Mouse (Mus musculus) adrenal gland, adult 2 months (tissue): ENCODE results near the gene Vmn1r184. TPM values are rescaled to one million over a fixed set of nuclear protein-coding genes. Genes with fewer than 3 reads are reported as not detected.
"Not testable (repeated sequence)": the region's sequence is repeated elsewhere in the genome, so short reads cannot be mapped to it uniquely, and the experiment has no call there.

ENCODE experiments used
- DNase-seq: peaks from one replicate; pipeline ENCODE4 v3.0.0; 2021
- long read RNA-seq: library from polyadenylated mRNA; stranded (forward); transcript quantifications from one replicate; pipeline ENCODE4 v2.0.0, GENCODE M21; 2021
- polyA plus RNA-seq: library from polyadenylated mRNA; depleted of rRNA; stranded (reverse); fragments of >200 nt; gene quantifications from 2 replicates; pipeline ENCODE4 v1.2.3, GENCODE M21; 2012; rRNA removed
- total RNA-seq, 2 experiments: library from RNA; stranded (reverse); gene quantifications; 2 replicates each; pipeline ENCODE4 v1.2.3; 2021

Vmn1r184 gene
- not detected for total RNA-seq
- not detected in 2 replicates for polyA plus RNA-seq
- long read RNA-seq, result 0 reads

DNA sequence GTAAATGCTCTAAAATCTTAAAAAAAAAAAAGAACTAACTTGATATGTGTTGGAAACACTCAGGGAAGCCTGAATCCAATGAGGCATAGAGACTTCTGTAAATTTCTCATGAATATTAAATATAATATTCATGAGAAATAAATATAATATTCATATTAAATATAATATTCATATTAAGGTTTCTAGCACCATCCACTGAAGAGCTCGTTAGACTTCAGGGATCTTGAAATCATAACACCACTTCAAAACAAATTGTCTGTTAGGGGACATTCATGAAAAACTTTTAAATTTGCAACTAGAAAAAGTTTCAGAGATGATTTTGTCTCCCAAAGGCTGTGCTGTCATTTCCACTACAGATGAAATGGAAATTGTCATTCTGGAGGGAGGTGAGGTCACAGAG is at the start of gene Vmn1r184:
TSS of gene Vmn1r184 (plus strand) at position 301 of the 400 bp plus-strand sequence.
- DNase-seq, result not testable (repeated sequence)

DNA sequence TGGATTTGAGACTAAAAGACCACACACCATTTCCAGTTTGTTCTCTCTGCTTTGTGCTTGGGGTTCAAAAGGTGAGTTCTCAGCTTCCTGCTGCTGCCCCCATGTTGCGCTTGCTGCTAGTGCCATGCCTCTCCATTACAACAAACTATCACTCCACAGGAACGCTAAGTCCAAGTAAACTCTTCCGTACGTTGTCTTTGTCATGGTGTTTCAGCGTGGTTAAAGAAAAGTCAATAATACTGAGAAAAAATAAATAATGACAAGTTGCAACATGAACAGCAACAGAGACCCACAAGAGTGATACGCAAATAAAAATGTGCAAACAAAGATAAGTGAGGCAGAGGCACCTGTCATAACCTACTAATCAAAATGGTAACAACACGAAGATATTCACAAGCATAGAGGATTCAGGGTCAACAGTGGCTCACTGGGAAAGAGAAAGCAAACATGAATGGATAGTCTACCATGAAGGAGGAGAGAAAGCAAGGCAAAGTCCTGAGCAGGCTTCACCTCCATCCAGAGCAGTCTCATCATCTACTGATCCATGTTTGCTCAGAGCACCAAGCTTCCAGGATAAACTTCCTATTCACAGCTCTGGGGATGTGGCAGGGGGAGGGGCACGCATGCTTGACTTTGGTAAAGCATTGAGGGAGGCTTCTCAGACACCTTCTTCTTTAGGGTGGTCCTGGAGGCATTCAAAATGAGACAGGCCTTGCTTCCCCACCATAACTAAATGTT is 43.5 kb downstream of the Vmn1r184 start:
- not testable (repeated sequence) for DNase-seq

DNA sequence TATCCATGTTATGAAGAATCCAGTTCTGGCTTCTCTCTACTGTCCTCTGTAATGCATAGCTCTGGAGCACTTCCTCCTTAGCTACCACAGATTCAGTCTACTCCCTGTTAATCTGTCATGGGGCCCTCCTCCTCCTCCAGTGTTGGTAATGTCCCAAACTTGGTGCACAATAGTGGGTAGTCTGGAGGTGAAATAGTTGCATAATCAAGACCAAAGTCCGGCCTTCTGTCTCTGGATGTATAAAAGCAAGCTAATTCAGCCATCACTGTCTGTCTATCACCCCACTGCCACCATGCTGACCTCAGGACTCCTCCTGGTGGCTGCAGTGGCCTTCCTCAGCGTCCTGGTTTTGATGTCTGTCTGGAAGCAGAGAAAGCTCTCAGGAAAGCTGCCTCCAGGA is 46.8 kb downstream of the Vmn1r184 start, which contains the start of gene Cyp2a4:
TSS of gene Cyp2a4 (plus strand) at position 244 of the 400 bp plus-strand sequence.
- DNase-seq, result not testable (repeated sequence)

DNA sequence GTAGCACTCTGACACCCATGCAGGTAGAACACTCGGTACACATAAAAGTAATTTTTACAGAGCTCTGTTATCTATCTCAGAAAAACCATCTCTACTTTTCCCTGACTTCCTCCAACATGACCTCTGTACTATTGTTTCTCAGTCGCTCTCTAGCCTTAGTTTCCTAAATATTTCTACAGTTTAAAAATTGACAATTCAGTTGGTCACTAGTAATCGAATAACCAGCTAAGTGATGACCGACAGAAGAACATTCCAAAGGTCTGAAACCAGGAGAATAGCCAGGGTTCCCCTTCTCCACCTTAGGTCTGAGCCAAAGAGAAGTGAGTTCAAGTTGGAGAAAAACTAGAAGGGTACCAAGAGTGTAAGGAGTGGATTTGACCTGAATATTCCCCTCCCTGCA is 51.7 kb downstream of the Vmn1r184 start:
- not testable (repeated sequence) for DNase-seq

DNA sequence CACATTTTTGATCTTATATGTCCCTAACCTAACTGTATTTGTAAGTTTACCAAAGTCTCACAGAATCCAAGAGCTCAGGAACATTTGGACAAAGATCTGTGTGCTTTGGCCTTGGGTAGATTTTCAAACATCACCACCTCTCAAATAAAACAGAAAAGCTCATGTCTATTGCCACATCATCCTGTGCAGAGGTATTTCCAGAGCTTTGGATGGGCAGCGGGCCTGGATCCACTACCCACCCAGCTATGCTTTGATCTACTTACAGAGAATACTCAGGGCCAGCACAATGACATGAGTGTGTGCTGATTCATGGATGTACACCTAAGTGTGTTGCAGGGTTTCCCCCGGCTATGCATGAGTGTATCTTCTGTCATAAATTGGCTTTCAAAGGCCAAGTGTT is 55.1 kb downstream of the Vmn1r184 start:
- DNase-seq, result not testable (repeated sequence)

DNA sequence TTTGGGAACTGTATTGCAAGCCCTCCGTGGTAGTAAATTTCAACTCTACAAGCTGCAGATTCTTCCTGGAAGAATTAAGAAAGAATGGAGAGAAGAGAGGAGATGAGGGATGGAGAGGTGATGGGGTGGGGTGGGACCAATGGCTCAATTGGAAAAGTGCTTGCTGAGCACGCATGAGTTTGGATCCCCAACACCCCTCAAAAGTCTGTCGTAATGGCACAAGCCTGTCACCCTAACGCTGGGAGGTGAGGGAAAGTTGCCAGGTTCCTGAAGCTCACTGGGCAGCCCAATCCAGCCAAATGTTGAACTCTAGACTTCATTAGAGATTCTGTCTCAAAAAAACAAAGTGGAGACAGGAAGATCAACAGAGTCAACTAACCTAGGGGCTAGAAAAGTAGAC is 55.7 kb downstream of the Vmn1r184 start:
- not testable (repeated sequence) for DNase-seq

Other genes with a start within 250 kb of the Vmn1r184 start
- 1 to 10 TPM in 1 of 2 experiments, under 1 TPM in 1; 0.89 to 2.7 TPM for gene Cyp2b13, start 198.8 kb upstream of the Vmn1r184 start, total RNA-seq
- not detected in 2 replicates for gene Cyp2b13, start 198.8 kb upstream of the Vmn1r184 start, polyA plus RNA-seq
- 1 to 10 TPM in 1 of 2 experiments, not detected in 1; 1.6 TPM for gene Cyp2b9, start 86.9 kb upstream of the Vmn1r184 start, total RNA-seq
- 0.08 TPM in 1 of 2 replicates, not detected in the other for gene Cyp2b9, start 86.9 kb upstream of the Vmn1r184 start, polyA plus RNA-seq
- 1 to 10 TPM in 1 of 2 experiments, not detected in 1; 2.3 TPM for gene Cyp2a4, start 46.8 kb downstream of the Vmn1r184 start, total RNA-seq
- 0.10 TPM in 1 of 2 replicates, not detected in the other for gene Cyp2a4, start 46.8 kb downstream of the Vmn1r184 start, polyA plus RNA-seq
- gene Nlrp9c, start 143.4 kb downstream of the Vmn1r184 start, total RNA-seq, result not detected
- gene Nlrp9c, start 143.4 kb downstream of the Vmn1r184 start, polyA plus RNA-seq, result not detected in 2 replicates
- gene Nlrp4a, start 174.8 kb downstream of the Vmn1r184 start, total RNA-seq, result not detected
- gene Nlrp4a, start 174.8 kb downstream of the Vmn1r184 start, polyA plus RNA-seq, result not detected in 2 replicates